Mouse (Mus musculus) embryonic facial prominence, embryonic 14.5 days (tissue): ENCODE measurements around the gene Cox6b1. TPM values are rescaled to one million over a fixed set of nuclear protein-coding genes. Genes with fewer than 3 reads are reported as not detected.

Source experiments
- ATAC-seq: fragments of 200-750 bp; cut with Nextera tagmentation; 2 replicates; pipeline ENCODE4 v1.8.0; 2017; ENCODE audit warnings: low read depth, moderate number of reproducible peaks, moderate TSS enrichment
- DNase-seq: peaks from one replicate; pipeline ENCODE4 v3.0.0-alpha.2; 2015; ENCODE audit warnings: low spot score
- H3K27ac ChIP-seq: fragments of 300-500 bp; sonication (generic); replicated peaks from 2 replicates; pipeline ENCODE4 v1.5.1; 2014; ENCODE audit warnings: low read depth, mild to moderate bottlenecking, low read length, moderate library complexity
- H3K27me3 ChIP-seq: fragments of 300-500 bp; sonication (generic); replicated peaks from 2 replicates; pipeline ENCODE4 v1.6.1; 2014; ENCODE audit warnings: low read length; ENCODE audit not compliant: control insufficient read depth, insufficient read depth
- H3K36me3 ChIP-seq: fragments of 300-500 bp; sonication (generic); 2 replicates; pipeline ENCODE4 v1.6.1; 2014; ENCODE audit warnings: low read length, mixed read lengths; ENCODE audit not compliant: control insufficient read depth, insufficient read depth
- H3K4me1 ChIP-seq: fragments of 300-500 bp; sonication (generic); 2 replicates; pipeline ENCODE4 v1.6.1; 2014; ENCODE audit warnings: antibody characterized with exemption, low read length; ENCODE audit not compliant: control insufficient read depth, insufficient read depth
- H3K4me2 ChIP-seq: fragments of 300-500 bp; sonication (generic); 2 replicates; pipeline ENCODE4 v1.6.1; 2014; ENCODE audit warnings: low read depth, mild to moderate bottlenecking, low read length, moderate library complexity, mixed read lengths
- H3K4me3 ChIP-seq: fragments of 300-500 bp; sonication (generic); 2 replicates; pipeline ENCODE4 v1.5.1; 2014; ENCODE audit warnings: low read depth, mild to moderate bottlenecking, low read length
- H3K9ac ChIP-seq: fragments of 300-500 bp; sonication (generic); 2 replicates; pipeline ENCODE4 v1.6.1; 2014; ENCODE audit warnings: low read depth, mild to moderate bottlenecking, low read length, moderate library complexity, mixed read lengths
- H3K9me3 ChIP-seq: fragments of 300-500 bp; sonication (generic); 2 replicates; pipeline ENCODE4 v1.6.1; 2016; ENCODE audit warnings: low read length; ENCODE audit not compliant: control insufficient read depth
- WGBS: fragments of 180-500 bp; shearing (Covaris S2); extraction: QIAGEN DNeasy Blood & Tissue Kit; methylation state at CpG from one replicate; pipeline ENCODE4 v1.1.7; 2014; 5-methylcytosine and 5-hydroxymethylcytosine counted together
- polyA plus RNA-seq: library from polyadenylated mRNA; unstranded; fragments of >200 nt; fragmentation: Nextera tagmentation; extraction: Ambion mirVana; gene quantifications from 2 replicates; pipeline ENCODE4 v1.2.1, GENCODE M21; 2014

The Cox6b1 gene
- polyA plus RNA-seq, 1 experiment from 2014 or later: 1,015 TPM

DNA sequence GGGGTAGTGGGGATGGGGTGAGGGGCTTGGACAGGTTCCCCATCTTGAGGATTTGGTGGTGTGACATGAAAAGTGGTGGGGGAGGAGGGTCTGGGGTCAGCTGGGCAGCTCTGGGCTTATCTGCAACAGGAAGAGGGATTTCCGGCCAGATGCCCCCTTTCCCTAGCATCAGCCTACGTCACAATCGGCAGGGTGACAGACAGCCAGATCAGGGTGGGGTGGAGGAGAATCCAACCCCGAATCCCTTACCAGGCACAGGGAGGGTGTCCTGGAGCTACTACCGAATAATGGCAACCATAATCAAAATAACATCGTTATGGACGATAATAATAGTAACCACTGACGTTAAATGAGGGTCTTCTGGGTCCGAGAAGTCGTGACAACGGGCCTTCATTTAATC is 10.4 kb upstream of the Cox6b1 start:
- no peak overlapping the region for H3K4me3 ChIP-seq
- no peaks in the 10 kb centered on the region; the same call in 1 of the 2 replicates for H3K4me1 ChIP-seq
- H3K9me3 ChIP-seq: no peaks in the 10 kb centered on the region
- ATAC-seq: no peak
- H3K27ac ChIP-seq: no peak overlapping the region
- WGBS: 29% methylated on average over 11 of the region's 11 CpGs
- no peak overlapping the region for H3K4me2 ChIP-seq
- peaks cover 54% of the 10 kb centered on the region for H3K27me3 ChIP-seq
- no peak overlapping the region for H3K9ac ChIP-seq
- DNase-seq: no peak
- H3K36me3 ChIP-seq: peaks cover 16% of the 10 kb centered on the region

DNA sequence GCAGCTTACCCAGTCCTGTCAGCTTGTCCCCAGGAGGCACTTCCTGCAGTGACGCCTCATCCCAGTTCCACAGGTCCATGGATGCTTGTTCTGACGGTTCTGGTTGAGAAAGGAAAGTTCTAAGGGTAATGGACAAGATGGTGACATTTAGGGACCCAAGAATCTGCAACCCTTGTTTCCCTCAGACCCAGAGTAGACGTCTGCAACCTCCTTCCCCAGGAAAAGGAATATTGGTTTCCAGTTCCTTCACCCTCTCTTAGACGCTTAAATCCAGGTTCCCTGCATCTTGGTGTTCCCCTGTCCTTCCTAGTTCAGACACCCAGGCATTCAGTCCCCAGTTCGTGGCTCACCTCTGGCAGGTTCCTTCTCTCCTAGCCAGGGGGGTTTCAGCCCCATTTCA is 9.8 kb upstream of the Cox6b1 start, which contains the start of gene Etv2:
Gene Etv2, minus strand, starts transcription at position 101 of the 400 bp plus-strand sequence.
- DNase-seq: no peak
- Histone ChIP-seq H3K9ac (no peak within 1 kb of the TSS), H3K27me3 (peaks cover 55% of the 10 kb centered on the region), H3K4me1 (no peaks in the 10 kb centered on the region; the same call in 1 of the 2 replicates), H3K27ac (no peak within 1 kb of the TSS), H3K9me3 (no peaks in the 10 kb centered on the region), H3K36me3 (peaks cover 10% of the 10 kb centered on the region), H3K4me3 (peak within 1 kb of the TSS; percentile 21), H3K4me2 (peak within 1 kb of the TSS; percentile 36)
- WGBS: under 1% methylated on average over 5 of the region's 5 CpGs
- no peak for ATAC-seq

DNA sequence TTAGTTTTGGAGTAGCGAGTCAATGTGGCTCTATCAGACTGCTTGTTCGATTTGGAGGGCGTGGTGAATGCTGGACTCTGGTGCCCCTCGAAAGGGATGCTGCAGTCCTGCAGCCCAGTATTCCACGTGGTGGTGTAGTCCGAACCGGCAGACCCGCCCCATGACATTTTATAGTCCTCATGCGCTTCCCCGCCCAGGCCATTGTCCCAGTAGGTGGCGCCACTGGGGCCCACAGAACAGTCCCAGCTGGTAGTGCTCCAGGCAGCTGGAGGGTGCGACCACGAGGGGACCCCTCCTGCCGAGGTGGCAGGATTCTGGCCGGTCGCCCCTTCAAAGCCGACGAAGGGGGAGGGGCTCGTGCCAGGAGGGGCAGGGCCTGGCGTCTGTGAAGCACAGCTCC is 8.7 kb upstream of the Cox6b1 start:
- no peaks in the 10 kb centered on the region; the same call in 1 of the 2 replicates for H3K4me1 ChIP-seq
- DNase-seq (peak; percentile 20), ATAC-seq (peak; percentile 68)
- H3K27me3 ChIP-seq: peaks cover 55% of the 10 kb centered on the region
- no peak overlapping the region for H3K27ac ChIP-seq
- H3K4me2 ChIP-seq: peak overlapping the region; percentile 36
- H3K4me3 ChIP-seq: peak overlapping the region; percentile 21
- H3K9ac ChIP-seq: no peak overlapping the region
- WGBS: under 1% methylated on average over 20 of the region's 20 CpGs
- H3K36me3 ChIP-seq: 0 out of 2 replicates have a peak, but pooled peaks cover 1% of the 10 kb centered on the region
- no peaks in the 10 kb centered on the region for H3K9me3 ChIP-seq

- no peak for ATAC-seq
- no peak for DNase-seq
- H3K27ac ChIP-seq: no peak overlapping the region
- H3K36me3 ChIP-seq: no peaks in the 10 kb centered on the region
- peak overlapping the region; percentile 8; the same call in 1 of the 2 replicates for H3K4me3 ChIP-seq
- H3K9me3 ChIP-seq: no peaks in the 10 kb centered on the region
- peaks cover 55% of the 10 kb centered on the region for H3K27me3 ChIP-seq
- H3K9ac ChIP-seq: no peak overlapping the region
- 0 out of 2 replicates have a peak overlapping the region, but pooled peaks have one; percentile 36 for H3K4me2 ChIP-seq
- 7% methylated on average over 27 of the region's 27 CpGs for WGBS
- no peaks in the 10 kb centered on the region; the same call in 1 of the 2 replicates for H3K4me1 ChIP-seq
Measured at GRCm38 (mm10) chr7:30633762-30634412, 7.9 kb upstream of the Cox6b1 start.

DNA sequence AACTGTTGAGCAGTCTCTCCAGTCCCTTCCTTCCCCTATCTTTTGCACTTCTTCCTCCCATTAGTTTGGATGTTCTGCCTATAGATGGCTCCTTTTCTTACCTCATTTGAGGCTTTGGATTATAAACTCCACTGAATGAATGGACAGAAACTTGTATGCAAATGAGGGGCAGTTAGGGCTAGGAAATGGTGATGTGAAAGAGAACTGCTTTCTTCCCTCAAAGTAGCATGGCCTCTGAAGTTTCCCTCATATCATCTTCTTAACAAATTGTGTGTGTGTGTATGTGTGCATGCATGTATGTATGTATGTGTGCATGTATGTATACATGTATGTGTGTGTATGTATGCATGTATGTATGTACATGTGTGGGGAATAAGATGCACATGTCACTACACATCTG is 3.1 kb upstream of the Cox6b1 start:
- H3K4me1 ChIP-seq: peaks cover 8% of the 10 kb centered on the region
- no peak overlapping the region for H3K4me2 ChIP-seq
- no peak for ATAC-seq
- H3K4me3 ChIP-seq: no peak overlapping the region
- peaks cover 26% of the 10 kb centered on the region for H3K27me3 ChIP-seq
- no peak overlapping the region for H3K9ac ChIP-seq
- peaks cover 4% of the 10 kb centered on the region; the same call in 1 of the 2 replicates for H3K36me3 ChIP-seq
- no peak overlapping the region for H3K27ac ChIP-seq
- no peak for DNase-seq
- H3K9me3 ChIP-seq: no peaks in the 10 kb centered on the region

GRCm38 (mm10) chr7:30626647-30627046 is 696 bp upstream of the Cox6b1 start:
- Histone ChIP-seq H3K9ac (no peak overlapping the region), H3K36me3 (peaks cover 28% of the 10 kb centered on the region), H3K9me3 (no peaks in the 10 kb centered on the region), H3K4me2 (no peak overlapping the region), H3K4me1 (peaks cover 8% of the 10 kb centered on the region), H3K27me3 (0 out of 2 replicates have a peak, but pooled peaks cover 3% of the 10 kb centered on the region), H3K27ac (no peak overlapping the region), H3K4me3 (no peak overlapping the region)
- DNase-seq: no peak
- no peak for ATAC-seq
- WGBS: 81% methylated on average over 5 of the region's 5 CpGs

GRCm38 (mm10) chr7:30619202-30619601 is 6.7 kb downstream of the Cox6b1 start:
- no peak for DNase-seq

DNA sequence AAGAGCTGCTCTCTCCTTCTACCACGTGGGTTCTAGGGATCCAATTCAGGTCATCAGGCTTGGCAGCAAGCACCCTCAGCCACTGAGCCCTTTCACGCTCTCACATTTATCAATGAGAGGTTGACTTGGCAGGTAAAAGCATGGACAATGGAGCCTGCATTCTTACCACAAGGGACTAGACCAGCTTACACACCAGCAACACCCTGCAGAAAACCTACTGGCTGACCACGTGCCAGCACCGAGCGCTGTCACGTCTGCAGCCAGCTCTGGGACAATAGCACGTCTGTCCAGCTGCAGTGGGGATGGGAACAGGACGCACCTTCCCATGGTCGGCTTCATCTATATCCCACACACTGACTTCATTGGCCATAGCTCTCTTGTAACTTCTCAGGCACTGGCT is 7.3 kb downstream of the Cox6b1 start:
- ATAC-seq (no peak), DNase-seq (no peak)
- no peaks in the 10 kb centered on the region for H3K27me3 ChIP-seq
- H3K4me2 ChIP-seq: no peak overlapping the region
- peaks cover 74% of the 10 kb centered on the region for H3K36me3 ChIP-seq
- H3K4me1 ChIP-seq: no peaks in the 10 kb centered on the region
- H3K27ac ChIP-seq: no peak overlapping the region
- H3K9ac ChIP-seq: no peak overlapping the region
- H3K9me3 ChIP-seq: no peaks in the 10 kb centered on the region
- no peak overlapping the region for H3K4me3 ChIP-seq
- 89% methylated on average over 9 of the region's 9 CpGs for WGBS

More at GRCm38 (mm10) chr7:30619202-30619601, 6.7 kb downstream of the Cox6b1 start:
- H3K4me1 ChIP-seq: no peaks in the 10 kb centered on the region
- no peak overlapping the region for H3K9ac ChIP-seq
- H3K27me3 ChIP-seq: no peaks in the 10 kb centered on the region
- H3K36me3 ChIP-seq: peaks cover 79% of the 10 kb centered on the region
- WGBS: 85% methylated on average over 3 of the region's 3 CpGs
- H3K4me2 ChIP-seq: no peak overlapping the region
- H3K27ac ChIP-seq: no peak overlapping the region
- H3K4me3 ChIP-seq: no peak overlapping the region
- no peaks in the 10 kb centered on the region for H3K9me3 ChIP-seq
- no peak for ATAC-seq
